Mouse (Mus musculus) right cerebral cortex, postnatal 25 days (tissue): ENCODE measurements around the gene Gstm3.
"Not testable (repeated sequence)": the region's sequence is repeated elsewhere in the genome, so short reads cannot be mapped to it uniquely, and the experiment has no call there.

Experiments
- DNase-seq: peaks from one replicate; pipeline ENCODE4 v3.0.0; 2022

Gstm3 gene

GRCm38 (mm10) chr3:107971101-107971500 is 2.0 kb upstream of the Gstm3 start:
- not testable (repeated sequence) for DNase-seq

DNA sequence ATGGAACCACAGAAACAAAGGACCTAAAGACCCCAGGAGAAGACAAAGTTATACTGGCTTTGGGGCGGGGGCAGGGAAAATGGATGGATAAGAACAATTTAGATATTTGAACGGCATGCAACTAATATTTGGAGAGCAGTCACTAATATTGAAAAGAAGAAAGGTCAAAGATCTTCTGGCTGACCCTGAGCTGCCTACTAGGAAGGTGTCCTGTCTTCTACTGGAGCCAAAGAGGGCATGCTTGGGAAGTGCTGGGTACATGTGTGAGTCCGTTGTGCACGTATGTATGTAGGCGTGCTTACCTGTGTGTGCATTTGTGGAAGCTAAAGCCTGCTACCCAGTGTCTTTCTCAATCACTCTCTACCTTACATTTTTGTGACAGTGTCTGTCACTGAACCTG is 2.5 kb downstream of the Gstm3 start:
- DNase-seq = no peak

DNA sequence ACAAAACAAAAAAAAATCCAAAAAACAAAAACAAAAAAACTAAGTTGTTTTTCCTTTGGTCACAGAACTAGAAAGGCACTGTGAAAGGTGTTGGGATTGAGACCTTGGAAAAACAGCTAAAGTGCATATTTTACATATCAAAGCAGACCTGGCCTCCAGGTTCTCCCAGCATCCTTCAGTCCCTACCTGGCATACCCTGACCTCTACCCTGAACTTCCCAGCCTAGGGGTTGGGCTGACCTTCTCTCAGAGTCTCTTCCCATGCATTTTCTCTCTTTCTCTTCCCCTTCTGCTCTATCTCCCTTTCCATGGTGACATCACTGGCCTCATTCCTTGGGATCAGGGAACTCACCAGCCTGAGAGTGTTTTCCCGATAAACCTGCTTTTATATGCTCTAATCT is 3.5 kb downstream of the Gstm3 start:
- DNase-seq = no peak

DNA sequence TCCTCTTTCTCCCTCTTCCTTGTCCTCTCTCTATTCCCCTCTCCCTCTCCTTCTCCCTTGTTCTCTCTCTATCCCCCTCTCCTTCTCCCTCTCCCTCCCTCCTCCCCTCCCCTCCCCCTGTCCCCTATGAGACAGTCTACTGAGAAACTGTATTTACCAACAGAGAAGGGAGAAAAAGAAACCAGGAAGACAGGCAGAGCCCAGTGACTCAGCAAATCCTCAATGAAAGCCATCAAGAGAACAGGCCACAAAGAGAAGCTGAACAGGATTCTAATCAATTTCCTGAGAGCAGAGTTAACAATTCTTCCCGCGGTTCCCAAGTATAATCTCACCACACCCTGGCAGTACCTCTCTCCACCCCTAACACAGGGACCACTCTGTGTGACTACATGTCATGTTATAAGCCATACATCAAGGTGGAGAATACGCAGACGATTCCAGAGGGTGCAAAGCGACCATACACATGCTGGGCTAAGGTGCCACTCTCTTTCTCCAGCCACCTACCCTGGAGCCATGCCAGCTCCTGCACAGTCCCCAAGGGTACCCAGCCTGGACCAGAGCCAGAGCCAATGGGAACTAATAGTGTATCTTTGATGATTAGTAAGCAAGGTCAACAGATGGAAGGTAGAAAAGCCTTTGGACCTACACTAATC is 4.3 kb downstream of the Gstm3 start:
- no peak for DNase-seq

- DNase-seq = no peak
Measured at GRCm38 (mm10) chr3:107964026-107964425, 5.1 kb downstream of the Gstm3 start.

DNA sequence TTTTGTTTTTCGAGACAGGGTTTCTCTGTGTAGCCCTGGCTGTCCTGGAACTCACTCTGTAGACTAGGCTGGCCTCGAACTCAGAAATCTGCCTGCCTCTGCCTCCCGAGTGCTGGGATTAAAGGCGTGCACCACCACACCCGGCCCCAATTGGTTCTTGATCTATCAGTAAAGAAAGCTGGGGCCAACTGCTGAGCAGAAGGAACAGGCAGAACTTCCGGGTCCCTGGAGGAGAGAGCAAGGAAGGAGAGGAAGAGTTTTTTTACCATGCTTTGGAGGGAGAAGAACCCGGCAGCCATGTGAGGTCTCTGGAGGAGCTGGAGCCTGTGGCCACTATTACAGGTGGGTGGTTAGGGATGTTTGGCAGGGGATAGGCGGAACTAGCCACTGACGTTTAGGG is 13.8 kb downstream of the Gstm3 start:
- DNase-seq = not testable (repeated sequence)

- DNase-seq = no peak
Measured at GRCm38 (mm10) chr3:107953906-107954305, 15.2 kb downstream of the Gstm3 start.

GRCm38 (mm10) chr3:107953328-107953755 is 15.7 kb downstream of the Gstm3 start:
- DNase-seq = no peak

- DNase-seq = no peak
Measured at GRCm38 (mm10) chr3:107950531-107950930, 18.6 kb downstream of the Gstm3 start.

DNA sequence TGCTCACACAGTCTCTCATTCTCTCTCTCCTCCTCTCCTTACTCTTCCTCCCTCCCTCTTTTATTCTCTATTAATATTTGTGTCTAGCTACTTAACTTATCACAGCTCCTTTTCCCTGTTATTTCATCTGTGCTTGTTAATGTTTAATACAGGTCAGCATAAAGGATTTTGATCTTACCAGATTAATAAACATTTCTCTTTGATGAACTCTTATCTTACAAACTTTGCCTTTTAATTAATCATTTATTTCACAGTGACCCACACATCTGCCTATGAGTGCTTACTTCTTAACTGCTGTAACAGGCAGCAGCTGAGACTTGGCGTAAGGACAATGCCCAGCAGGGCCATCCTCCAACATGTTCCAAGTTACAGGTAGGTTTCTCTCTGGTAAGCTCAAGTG is 19.6 kb downstream of the Gstm3 start:
- DNase-seq = not testable (repeated sequence)

GRCm38 (mm10) chr3:107945729-107946128 is 23.4 kb downstream of the Gstm3 start:
- no peak for DNase-seq

- DNase-seq = no peak
Measured at GRCm38 (mm10) chr3:107943239-107943990, 25.7 kb downstream of the Gstm3 start, which contains the start of gene Gstm6. Gstm6 (minus strand) TSS chr3:107943749.

DNA sequence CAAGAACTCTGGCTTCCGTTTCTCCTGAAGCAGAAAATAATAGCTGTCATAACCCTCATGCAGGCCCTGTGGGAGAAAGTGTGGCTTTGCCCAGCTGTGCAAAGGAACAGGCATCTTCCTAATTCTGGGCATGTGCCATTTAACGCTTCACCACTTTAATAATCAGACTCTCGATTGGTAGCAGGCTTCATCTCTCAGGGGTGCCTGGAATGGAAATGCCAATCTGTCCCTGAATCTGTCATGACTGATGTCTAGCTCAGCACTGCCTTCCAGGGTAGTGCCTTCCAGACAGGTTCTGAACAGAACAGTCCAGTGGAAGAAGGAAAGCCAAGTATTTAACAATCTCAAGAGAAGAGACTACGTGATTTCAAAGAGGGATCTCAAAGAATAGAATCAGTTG is 27.8 kb downstream of the Gstm3 start:
- DNase-seq = no peak

DNA sequence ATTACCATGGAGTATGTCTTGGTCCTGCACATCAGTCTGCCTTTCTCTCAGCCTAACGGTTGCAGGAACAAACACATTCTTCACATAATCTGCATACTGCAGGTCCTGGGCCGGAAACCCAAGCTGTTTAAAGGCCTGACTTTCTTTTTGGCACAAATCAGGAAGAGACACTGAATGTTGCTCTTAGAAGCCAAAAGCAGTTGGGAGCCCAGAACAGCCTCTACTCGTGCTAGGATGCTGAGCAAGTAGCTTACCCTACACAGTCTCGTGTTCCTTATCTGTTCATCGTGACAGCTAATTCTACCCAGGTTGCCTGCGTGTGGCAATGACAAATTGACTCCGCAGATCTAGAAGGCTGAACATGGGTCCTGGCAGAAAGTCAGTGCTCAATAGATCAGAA is 28.6 kb downstream of the Gstm3 start:
- DNase-seq = no peak

DNA sequence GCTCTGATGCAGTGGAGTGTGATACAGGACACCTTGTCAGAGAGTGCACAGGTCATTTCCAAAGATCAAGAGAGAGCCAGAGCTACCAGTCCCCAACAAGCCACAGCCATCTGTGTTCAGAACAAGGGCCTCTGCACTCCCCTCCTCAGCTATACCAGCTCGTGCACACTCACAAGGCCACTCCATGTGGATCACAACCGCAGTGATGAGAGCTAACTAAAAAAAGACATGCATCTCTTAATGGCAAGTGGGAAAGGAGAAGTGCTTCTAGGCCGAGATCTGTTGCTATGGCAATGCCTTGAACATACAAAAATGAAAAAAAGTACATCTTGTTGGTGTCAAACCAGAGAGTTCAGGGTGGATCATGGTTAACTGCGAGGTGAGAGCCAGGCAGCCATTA is 29.3 kb downstream of the Gstm3 start:
- peak; percentile 43 for DNase-seq

GRCm38 (mm10) chr3:107939403-107939802 is 29.7 kb downstream of the Gstm3 start:
- no peak for DNase-seq

GRCm38 (mm10) chr3:107935888-107936287 is 33.2 kb downstream of the Gstm3 start:
- no peak for DNase-seq

GRCm38 (mm10) chr3:107935268-107935667 is 33.8 kb downstream of the Gstm3 start:
- no peak for DNase-seq

GRCm38 (mm10) chr3:107932128-107932527 is 37.0 kb downstream of the Gstm3 start:
- no peak for DNase-seq

GRCm38 (mm10) chr3:107931670-107932069 is 37.4 kb downstream of the Gstm3 start, which contains the start of gene Gstm7:
Gstm7 (minus strand) TSS chr3:107931817.
- peak; percentile 94 for DNase-seq

DNA sequence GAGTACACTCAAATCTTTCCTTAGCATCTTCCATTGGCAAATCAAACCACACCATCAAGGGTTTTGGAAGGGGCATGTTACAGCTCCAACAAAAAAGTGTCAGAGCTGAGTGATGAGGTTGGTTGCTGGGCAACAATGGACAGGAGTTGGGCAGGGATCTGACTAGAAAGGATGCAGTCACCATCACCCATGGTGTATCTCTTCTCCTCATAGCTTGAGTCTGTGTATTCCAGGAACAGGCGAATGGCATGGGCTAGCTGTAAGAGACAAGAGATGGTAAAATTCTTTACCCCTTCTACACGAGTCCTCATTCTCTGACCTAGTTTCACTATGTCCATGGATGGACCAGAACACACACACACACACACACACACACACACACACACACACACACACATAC is 37.9 kb downstream of the Gstm3 start:
- no peak for DNase-seq

DNA sequence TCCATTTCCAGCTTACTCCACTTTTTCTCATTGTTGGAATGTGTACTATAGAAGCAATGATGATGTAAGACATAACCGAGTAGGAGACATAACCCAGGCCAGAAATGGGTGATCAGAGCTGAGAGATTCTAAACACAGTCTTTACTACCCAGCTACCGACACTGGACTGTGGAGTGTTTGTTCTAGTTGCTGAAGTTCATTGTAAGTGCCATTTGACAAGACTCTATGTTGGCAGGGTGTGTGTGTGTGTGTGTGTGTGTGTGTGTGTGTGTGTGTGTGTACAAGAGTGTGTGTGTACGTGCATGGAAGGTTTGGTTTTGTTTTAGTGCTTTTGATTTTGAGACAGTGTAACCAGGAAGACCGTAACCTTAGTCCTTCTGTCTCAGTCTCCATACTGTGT is 39.4 kb downstream of the Gstm3 start:
- DNase-seq = no peak

GRCm38 (mm10) chr3:107929243-107929642 is 39.8 kb downstream of the Gstm3 start:
- no peak for DNase-seq

GRCm38 (mm10) chr3:107928691-107929090 is 40.4 kb downstream of the Gstm3 start:
- DNase-seq = no peak
